Mouse (Mus musculus) layer of hippocampus, postnatal 36 days (tissue): ENCODE results near the gene Krtap26-1. TPM values are rescaled to one million over a fixed set of nuclear protein-coding genes. Genes with fewer than 3 reads are reported as not detected.

ENCODE experiments used
- DNase-seq, 2 experiments: peaks; one replicate each; pipeline ENCODE4 v3.0.0; 2022
- total RNA-seq, 2 experiments: library from RNA; stranded (reverse); gene quantifications; 2 replicates each; pipeline ENCODE4 v1.2.3; 2021

Gene Krtap26-1
- not detected for total RNA-seq

DNA sequence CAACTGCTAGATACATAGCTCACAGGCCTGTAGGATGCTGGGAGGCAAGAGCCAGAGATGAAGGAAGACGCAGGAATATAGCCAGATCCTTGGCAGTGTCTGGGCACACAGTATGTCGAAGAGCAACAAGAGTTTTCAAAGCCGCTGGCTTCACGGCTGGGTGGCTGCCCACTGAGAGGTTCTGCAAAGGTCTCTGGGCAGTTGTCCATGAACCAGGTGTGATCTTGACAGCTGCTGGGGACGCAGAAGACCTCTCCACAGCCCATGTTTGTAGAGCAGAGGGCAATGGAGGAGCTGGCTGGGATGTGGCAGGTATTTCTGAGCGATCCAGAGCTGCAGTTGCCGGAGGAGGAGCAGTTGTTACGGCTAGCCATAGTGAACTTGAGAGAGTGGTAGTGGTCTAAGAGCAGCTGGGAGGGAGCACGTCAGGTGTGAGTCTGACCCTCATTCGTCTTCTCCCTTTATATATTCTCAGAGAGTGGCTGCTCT, at the start of gene Krtap26-1:
Gene Krtap26-1 (minus strand): TSS at position 439 of the 489 bp plus-strand sequence.
- DNase-seq, result no peak

DNA sequence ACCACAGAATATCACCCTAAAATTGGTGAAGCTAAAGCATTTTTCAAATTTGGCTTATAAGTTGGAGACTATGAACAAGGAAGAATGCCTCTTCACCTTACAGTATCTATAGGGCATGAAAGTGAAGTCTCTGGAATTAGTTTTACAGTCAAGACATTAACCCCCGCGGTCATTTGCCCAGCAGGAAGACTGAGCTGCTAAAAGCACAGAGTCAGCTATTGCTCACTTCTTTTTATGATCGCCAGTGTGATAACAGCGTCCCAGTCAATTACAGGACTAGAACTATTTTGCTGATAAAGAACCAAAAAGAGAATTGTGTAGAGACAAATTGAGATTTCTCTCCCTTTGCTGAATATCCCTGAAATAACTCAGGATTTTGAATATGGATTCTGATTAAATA, 48.7 kb upstream of the Krtap26-1 start:
- no peak for DNase-seq

DNA sequence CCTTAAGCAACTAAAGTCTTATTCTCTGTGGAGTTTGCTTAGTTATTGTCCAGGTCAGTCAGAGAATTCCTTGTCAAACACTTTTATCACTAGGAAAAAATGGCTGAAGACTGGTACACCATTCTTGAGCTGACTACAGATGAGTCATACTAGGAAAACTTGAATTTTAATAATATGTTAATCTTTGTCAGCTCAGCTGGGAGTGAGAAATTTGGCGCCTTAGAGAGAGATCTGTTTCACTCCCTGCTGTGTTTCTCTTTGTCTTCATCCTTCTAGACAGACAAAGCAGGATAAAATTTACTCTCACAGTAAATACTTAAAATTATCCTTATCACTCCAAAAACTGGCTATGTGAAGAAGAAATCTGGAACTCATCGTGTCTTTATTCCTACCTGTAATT, 33.7 kb upstream of the Krtap26-1 start:
- DNase-seq, result no peak

DNA sequence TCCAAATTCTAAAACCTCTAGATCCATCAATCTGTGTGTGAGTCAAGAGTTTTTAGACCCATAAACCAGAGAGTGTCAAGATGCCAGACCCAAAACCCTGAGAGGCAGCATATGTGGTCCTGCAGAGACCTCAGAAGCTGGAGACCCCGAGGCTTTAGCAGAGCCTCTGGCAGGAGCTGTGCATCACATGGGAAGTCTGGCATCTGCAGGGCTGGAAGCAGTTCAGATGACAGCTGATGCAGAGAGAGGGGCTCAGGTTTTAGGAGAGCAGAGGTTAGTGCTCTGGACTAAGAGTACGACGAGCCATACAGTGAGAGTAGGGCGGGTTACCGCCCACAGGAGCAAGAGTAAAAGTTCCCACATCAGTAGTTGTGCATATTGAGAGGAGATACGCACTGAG, 31.5 kb upstream of the Krtap26-1 start:
- no peak for DNase-seq

DNA sequence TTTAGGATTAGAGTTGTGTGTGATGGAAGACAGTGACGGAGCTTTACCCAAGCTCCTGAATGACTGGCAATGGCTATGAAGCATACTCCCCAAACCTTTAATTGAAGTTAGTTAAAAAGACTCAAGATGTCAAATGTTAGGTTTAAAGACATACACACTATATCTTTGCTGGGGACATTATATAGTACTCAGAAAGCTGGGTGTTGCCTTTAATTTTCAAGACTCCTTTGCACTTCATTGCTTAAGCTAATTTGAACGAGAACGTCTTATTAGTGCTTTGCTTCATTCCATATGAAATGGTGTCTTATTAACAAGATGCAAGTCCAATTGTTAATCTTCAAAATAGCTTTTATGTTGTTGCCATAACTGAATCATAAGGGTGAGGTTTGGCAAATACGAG, 24.0 kb upstream of the Krtap26-1 start, which contains the start of gene Krtap27-1:
Gene Krtap27-1 (minus strand): TSS at position 101 of the 400 bp plus-strand sequence.
- no peak for DNase-seq

DNA sequence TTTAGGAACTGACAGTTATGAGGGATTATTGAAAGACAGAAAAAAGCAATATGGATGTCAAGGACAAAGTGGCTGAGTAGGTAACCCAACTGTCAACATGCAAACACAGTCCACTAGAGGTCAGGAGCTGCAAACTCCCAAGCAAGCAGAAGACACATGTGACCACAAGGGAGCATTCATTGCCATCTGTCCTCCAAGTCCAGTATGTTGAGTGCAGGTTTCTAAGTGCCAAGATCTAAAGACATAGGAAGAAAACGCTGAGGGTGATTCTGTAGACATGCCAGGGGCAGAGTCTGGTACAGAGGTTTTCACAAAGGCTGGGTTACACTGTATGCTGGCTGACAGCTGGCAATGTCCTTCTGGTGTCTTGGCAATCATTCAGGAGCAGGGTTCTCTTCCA, 9.8 kb upstream of the Krtap26-1 start:
- DNase-seq, result no peak

DNA sequence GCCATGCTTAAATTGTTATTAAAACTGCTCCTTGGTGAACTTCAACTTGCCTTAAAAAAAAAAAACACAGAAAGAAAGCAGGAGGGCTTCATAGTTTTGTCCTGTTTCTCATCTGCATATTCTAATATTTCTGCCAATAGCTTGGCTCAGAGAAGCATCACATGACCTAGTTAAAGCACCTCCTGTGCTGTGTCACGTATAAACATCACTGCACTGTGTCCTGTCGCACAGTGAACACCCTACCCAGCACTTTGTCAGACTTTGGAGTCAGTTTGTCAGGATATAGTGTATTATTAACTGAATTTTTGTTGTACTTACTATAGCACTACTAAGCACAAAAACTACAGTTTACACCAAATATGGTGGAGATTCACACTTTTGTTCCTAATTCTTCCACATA, 4.4 kb upstream of the Krtap26-1 start:
- no peak for DNase-seq

DNA sequence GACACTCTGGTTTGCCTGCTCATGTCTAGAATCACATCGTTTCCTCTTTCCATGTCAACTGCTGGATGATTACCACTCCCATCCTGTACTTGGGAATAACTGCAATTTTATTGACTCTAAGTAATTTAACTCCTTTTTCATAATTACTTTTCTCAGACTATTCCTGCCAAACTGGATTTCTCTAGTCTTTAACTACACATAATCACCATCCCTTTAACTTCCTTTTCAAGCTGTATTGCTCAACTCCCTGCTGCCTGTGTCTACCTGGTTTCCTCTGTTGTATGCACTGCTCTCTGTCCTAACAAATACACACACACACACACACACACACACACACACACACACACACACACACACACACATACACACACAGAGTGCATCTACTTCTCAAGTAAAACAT, 3.5 kb upstream of the Krtap26-1 start:
- no peak for DNase-seq

DNA sequence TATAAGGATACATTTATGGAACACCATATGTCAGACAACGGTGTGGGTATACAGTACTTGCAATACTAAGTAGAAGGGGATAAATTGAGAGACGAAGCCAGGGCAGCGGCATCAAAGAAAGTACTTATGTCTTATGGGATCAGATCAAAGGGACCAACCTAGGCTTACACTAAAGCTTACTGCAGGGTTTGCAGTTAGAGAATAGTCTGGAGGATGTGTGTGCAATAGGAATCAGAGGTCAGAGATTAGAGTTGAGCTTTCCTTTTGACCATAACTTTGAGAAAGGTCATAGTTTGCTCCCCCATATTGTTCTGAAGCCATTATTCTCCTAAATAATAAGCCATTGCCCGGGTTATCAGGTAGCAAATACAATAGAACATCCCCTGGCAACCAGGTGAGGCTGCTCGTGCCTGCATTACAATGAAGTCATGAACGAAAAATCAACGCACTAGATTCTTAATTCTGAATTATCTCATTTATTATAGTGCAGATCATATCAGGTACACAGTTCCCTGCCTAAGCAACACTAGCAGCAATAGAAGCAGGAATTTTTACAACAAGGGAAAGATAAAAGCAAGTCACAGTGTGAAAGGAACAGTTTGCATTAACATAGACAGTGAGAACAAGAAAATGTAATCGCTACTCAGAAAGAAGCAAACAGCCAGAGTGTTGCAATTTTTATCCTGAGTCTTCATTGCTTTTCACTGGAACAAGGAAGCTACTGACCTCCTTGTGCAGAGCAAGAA, 1.1 kb downstream of the Krtap26-1 start:
- no peak for DNase-seq

GRCm38 (mm10) chr16:88640053-88640452, 7.5 kb downstream of the Krtap26-1 start:
- DNase-seq, result no peak

GRCm38 (mm10) chr16:88635142-88635541, 12.5 kb downstream of the Krtap26-1 start:
- DNase-seq, result no peak

GRCm38 (mm10) chr16:88631474-88631873, 16.1 kb downstream of the Krtap26-1 start:
- no peak for DNase-seq

DNA sequence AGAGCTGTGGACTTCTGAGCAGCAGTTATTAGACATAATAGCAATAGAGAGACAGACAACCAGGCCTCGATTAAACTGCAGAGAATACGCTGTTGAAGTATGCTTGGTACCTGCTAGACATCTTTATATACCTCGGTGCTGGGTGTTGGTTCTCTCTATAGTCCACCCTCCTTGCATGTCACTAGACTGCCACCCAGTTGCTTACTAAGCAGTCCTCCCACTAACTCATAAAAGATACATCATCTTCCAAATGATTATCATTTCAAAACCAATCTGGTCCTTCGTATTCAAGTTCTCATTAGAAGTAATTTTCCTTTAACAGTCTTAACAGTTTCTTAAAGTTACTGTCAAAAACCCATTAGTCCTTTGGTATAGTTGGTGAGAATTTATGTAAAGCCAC, 20.0 kb downstream of the Krtap26-1 start, which contains the start of gene 2310079G19Rik:
Gene 2310079G19Rik (minus strand): TSS at position 101 of the 400 bp plus-strand sequence.
- no peak for DNase-seq

- no peak for DNase-seq
These were observed 34.9 kb downstream of the Krtap26-1 start for GRCm38 (mm10) chr16:88612712-88613111.

GRCm38 (mm10) chr16:88611922-88612321, 35.7 kb downstream of the Krtap26-1 start, which contains the start of gene Krtap24-1:
Gene Krtap24-1, minus strand, starts transcription at chr16:88612279.
- no peak for DNase-seq

DNA sequence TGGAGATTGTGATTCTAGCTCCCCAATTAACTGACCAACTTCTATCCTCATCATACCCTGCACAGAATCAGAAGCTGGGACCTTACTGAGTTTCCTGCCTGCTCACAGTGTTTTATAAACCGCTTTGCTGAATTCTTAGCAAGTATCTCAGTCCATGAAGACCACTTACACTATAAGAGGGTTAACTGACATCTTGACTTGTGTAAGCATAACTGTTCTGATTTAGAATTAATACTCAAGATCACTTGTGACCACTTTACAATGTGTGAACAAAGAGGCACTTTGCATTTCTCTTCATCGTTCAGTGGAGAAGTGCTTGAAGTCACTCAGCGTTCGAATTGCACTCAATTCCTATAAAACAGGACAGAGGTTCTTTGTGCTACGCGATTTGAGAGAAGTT, 43.0 kb downstream of the Krtap26-1 start:
- DNase-seq, result no peak

GRCm38 (mm10) chr16:88602464-88602863, 45.1 kb downstream of the Krtap26-1 start:
- no peak for DNase-seq

DNA sequence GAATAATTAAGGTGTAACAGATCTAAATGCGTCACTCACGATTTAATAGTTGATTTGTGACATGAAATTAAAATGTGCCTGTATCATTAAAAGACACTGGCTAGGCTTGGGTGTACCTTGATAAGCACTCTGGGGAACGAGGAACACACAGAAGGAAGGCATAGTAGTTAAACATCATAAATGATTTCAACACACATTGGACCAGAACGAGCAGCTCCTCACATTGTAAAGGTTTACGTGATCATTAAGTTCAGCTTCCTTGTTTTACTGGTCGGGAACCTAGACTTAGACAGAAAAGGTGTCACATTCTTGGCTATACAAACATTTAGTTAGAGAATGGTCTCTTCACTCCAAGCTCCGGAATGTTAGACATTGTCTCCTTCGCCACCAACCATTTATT, 47.3 kb downstream of the Krtap26-1 start:
- no peak for DNase-seq

DNA sequence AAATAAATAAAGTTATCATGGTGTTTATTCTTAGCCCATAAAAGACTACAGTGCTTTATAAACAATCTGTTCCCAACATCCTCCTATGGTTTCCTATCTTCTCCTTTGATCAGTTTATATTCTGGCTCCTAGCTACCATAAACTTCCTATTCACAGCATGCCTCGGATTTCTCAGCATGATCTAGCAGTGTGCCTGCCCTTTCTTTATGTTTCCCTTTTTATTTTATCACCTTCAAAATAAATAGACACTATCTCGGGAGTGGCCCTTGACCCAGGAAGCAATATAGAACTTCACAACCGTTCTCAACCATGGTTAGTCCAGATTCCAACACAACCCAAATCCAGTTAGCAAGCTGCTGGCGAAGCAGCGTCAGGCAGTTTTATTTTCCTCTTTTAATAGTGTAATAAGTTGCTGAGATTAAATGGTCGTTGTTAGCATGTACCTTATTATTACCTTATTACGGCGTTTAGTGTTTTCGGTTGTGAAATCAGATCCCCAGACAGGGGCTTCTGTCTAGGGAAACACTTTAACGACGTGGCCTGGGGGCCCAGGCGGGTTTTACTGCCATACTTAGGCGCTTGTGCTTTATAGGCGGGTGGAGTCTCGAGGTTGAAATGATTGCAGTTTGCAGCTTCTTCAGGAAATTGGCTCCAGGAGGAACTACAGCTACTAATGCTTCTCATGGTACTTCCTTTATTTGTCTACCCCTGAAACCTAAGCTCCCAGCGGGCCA, 47.9 kb downstream of the Krtap26-1 start:
- no peak for DNase-seq
